Mouse (Mus musculus): ENCODE results near the gene Gucy2g. TPM values are rescaled to one million over a fixed set of nuclear protein-coding genes. Genes with fewer than 3 reads are reported as not detected.
A peak's percentile ranks its signal among the peaks of the same experiment; 100 is the strongest.

Gucy2g gene
- polyA plus RNA-seq, 1 experiment from 2014 or later, result not detected

DNA sequence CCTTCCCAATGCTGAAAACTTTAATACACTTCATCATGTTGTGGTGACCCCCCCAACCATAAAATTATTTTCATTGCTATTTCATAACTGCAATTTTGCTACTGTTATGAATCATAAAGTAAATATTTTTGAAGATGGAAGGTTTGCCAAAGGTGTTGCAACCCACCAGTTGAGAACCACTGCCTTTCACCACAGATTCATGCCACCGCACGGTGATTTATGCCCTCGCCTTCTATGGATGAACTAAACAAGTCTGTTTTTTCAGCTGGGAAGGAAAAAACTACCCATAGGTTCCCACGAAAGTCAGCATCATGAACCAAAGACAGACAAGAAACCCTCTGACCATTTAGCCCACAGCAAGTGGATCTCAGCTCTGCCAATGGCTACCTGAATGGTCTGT is 24.2 kb downstream of the Gucy2g start:
- Histone ChIP-seq H3K9me3 (no peaks in the 10 kb centered on the region), H3K4me3 (no peak overlapping the region), H3K4me1 (peaks cover 17% of the 10 kb centered on the region), H3K36me3 (no peaks in the 10 kb centered on the region), H3K27ac (no peak overlapping the region), H3K27me3 (ENCODE audit: insufficient read depth, poor library complexity, severe bottlenecking) (no peaks in the 10 kb centered on the region)
- no peak for DNase-seq (ENCODE audit: low spot score)
- 88% methylated on average over 4 of the region's 4 CpGs for WGBS

GRCm38 (mm10) chr19:55213617-55214340 is 27.3 kb downstream of the Gucy2g start:
- 77% methylated on average over 12 of the region's 12 CpGs for WGBS

DNA sequence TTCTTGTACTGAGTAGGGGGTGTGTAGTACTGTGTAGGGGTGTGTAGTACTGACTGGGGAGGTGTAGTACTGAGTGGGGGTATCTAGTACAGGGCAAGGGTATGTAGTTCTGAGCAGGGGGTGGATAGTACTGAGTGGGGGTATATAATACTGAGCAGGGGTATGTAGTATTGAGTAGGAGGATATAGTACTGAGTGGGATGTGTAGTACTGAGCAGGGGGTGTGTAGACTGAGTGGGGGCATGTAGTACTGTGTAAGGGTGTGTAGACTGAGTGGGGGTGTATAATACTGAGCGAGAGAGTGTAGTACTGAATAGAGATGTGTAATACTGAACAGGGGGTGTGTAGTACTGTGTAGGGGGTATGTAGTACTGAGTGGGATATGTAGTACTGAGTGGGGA is 29.3 kb downstream of the Gucy2g start:
- DNase-seq (ENCODE audit: low spot score), result no peak

More at GRCm38 (mm10) chr19:55213617-55214340, 27.3 kb downstream of the Gucy2g start:
- Histone ChIP-seq H3K9me3 (no peaks in the 10 kb centered on the region), H3K27me3 (ENCODE audit: insufficient read depth, poor library complexity, severe bottlenecking) (no peaks in the 10 kb centered on the region), H3K36me3 (no peaks in the 10 kb centered on the region), H3K27ac (no peak overlapping the region), H3K4me3 (no peak overlapping the region), H3K4me1 (peaks cover 12% of the 10 kb centered on the region)
- DNase-seq (ENCODE audit: low spot score), result no peak

DNA sequence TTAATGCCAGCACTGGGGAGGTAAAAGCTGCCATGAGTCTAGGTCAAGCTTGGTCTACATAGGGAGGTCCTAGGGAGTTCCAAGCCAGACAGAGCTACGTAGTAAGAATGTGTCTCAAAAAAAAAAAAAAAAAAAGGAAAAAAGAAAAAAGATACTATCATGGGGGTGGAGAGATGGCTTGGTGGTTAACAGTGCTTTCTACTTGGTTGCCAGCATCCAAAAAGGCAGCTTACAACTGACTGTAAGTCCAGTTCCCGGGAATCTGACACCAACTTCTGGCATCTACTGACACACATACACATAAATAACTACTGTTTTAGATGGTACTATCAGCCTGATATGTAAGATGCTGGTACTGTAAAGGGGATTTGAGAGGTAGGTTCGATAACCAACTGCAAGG is 32.0 kb downstream of the Gucy2g start:
- WGBS, result 76% methylated on average over 3 of the region's 3 CpGs
- Histone ChIP-seq H3K27ac (no peak overlapping the region), H3K4me3 (no peak overlapping the region)

More for the DNA sequence above, 29.3 kb downstream of the Gucy2g start:
- Histone ChIP-seq H3K9me3 (no peaks in the 10 kb centered on the region), H3K27ac (no peak overlapping the region), H3K27me3 (ENCODE audit: insufficient read depth, poor library complexity, severe bottlenecking) (0 out of 2 replicates have a peak, but pooled peaks cover 8% of the 10 kb centered on the region), H3K4me3 (no peak overlapping the region), H3K36me3 (no peaks in the 10 kb centered on the region), H3K4me1 (no peaks in the 10 kb centered on the region)
- 70% methylated on average over 1 of the region's 1 CpGs for WGBS

GRCm38 (mm10) chr19:55208654-55209053 is 32.4 kb downstream of the Gucy2g start:
- DNase-seq (ENCODE audit: low spot score), result no peak

More for the DNA sequence above, 32.0 kb downstream of the Gucy2g start:
- H3K9me3 ChIP-seq, result no peaks in the 10 kb centered on the region
- H3K4me1 ChIP-seq, result no peaks in the 10 kb centered on the region
- DNase-seq (ENCODE audit: low spot score), result no peak
- peaks cover 17% of the 10 kb centered on the region; the same call in 1 of the 2 replicates for H3K27me3 ChIP-seq (ENCODE audit: insufficient read depth, poor library complexity, severe bottlenecking)
- H3K36me3 ChIP-seq, result no peaks in the 10 kb centered on the region

GRCm38 (mm10) chr19:55207746-55208538 is 33.1 kb downstream of the Gucy2g start:
- Histone ChIP-seq H3K4me3 (no peak overlapping the region), H3K27ac (no peak overlapping the region), H3K4me1 (no peaks in the 10 kb centered on the region), H3K9me3 (no peaks in the 10 kb centered on the region), H3K27me3 (ENCODE audit: insufficient read depth, poor library complexity, severe bottlenecking) (peaks cover 17% of the 10 kb centered on the region; the same call in 1 of the 2 replicates), H3K36me3 (no peaks in the 10 kb centered on the region)
- no peak for DNase-seq (ENCODE audit: low spot score)
- WGBS, result 56% methylated on average over 25 of the region's 25 CpGs

More at GRCm38 (mm10) chr19:55208654-55209053, 32.4 kb downstream of the Gucy2g start:
- Histone ChIP-seq H3K36me3 (no peaks in the 10 kb centered on the region), H3K9me3 (no peaks in the 10 kb centered on the region), H3K4me1 (no peaks in the 10 kb centered on the region), H3K27ac (no peak overlapping the region), H3K4me3 (no peak overlapping the region), H3K27me3 (ENCODE audit: insufficient read depth, poor library complexity, severe bottlenecking) (peaks cover 17% of the 10 kb centered on the region; the same call in 1 of the 2 replicates)
- 69% methylated on average over 4 of the region's 4 CpGs for WGBS

- H3K27ac ChIP-seq, result no peak overlapping the region
- H3K4me1 ChIP-seq, result no peaks in the 10 kb centered on the region
- no peaks in the 10 kb centered on the region for H3K36me3 ChIP-seq
- 45% methylated on average over 6 of the region's 6 CpGs for WGBS
- H3K4me3 ChIP-seq, result no peak overlapping the region
- H3K9me3 ChIP-seq, result no peaks in the 10 kb centered on the region
- peaks cover 17% of the 10 kb centered on the region; the same call in 1 of the 2 replicates for H3K27me3 ChIP-seq (ENCODE audit: insufficient read depth, poor library complexity, severe bottlenecking)
- no peak for DNase-seq (ENCODE audit: low spot score)
These were observed 33.8 kb downstream of the Gucy2g start for GRCm38 (mm10) chr19:55207205-55207604.

DNA sequence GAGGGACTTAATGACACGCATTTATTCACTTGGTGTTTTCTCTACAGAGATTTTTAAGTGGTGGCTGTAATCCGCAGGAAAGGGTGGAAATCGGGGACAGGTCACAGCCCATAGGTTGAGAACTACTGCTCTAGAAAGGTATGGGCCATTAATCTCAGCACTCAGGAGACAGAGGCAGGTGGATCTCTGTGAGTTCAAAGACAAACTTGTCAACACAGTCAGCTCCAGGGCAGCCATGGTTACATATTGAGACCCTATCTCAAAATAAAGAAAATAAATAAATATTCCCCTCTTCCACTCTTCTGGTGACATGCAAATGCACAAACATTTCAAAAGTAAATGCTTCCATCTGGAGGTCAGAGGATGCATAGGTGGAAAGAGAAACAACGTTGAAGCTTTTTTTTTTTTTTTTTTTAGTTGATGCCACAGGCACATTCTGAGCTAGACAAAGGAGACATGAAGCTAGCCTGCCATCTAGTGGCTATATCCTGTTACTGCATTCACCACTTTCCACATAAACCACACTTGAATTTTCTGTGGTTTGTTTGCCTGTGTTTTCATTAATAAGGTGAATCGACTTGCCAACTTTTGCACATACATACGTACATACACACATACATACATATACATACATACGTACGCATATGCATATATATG is 34.4 kb downstream of the Gucy2g start:
- Histone ChIP-seq H3K27me3 (ENCODE audit: insufficient read depth, poor library complexity, severe bottlenecking) (peaks cover 17% of the 10 kb centered on the region; the same call in 1 of the 2 replicates), H3K36me3 (no peaks in the 10 kb centered on the region), H3K4me3 (no peak overlapping the region), H3K4me1 (no peaks in the 10 kb centered on the region), H3K9me3 (no peaks in the 10 kb centered on the region), H3K27ac (no peak overlapping the region)
- no peak for DNase-seq (ENCODE audit: low spot score)
- WGBS, result 38% methylated on average over 8 of the region's 8 CpGs

- Histone ChIP-seq H3K4me3 (peak overlapping the region; percentile 44; the same call in 1 of the 2 replicates), H3K4me1 (peaks cover 5% of the 10 kb centered on the region; the same call in 1 of the 2 replicates)
- 36% methylated on average over 5 of the region's 5 CpGs for WGBS
These were observed 42.7 kb downstream of the Gucy2g start for GRCm38 (mm10) chr19:55198303-55198702.

GRCm38 (mm10) chr19:55195574-55195973 is 45.5 kb downstream of the Gucy2g start:
- H3K4me3 ChIP-seq, result no peak overlapping the region
- H3K9me3 ChIP-seq, result no peaks in the 10 kb centered on the region
- H3K27ac ChIP-seq, result no peak overlapping the region
- no peaks in the 10 kb centered on the region for H3K36me3 ChIP-seq
- WGBS, result 87% methylated on average over 3 of the region's 3 CpGs
- peaks cover 8% of the 10 kb centered on the region; the same call in 1 of the 2 replicates for H3K4me1 ChIP-seq
- H3K27me3 ChIP-seq (ENCODE audit: insufficient read depth, poor library complexity, severe bottlenecking), result peaks cover 9% of the 10 kb centered on the region
- DNase-seq (ENCODE audit: low spot score), result no peak

More at GRCm38 (mm10) chr19:55198303-55198702, 42.7 kb downstream of the Gucy2g start:
- Histone ChIP-seq H3K27me3 (ENCODE audit: insufficient read depth, poor library complexity, severe bottlenecking) (peaks cover 5% of the 10 kb centered on the region), H3K9me3 (no peaks in the 10 kb centered on the region), H3K27ac (peak overlapping the region; percentile 62), H3K36me3 (no peaks in the 10 kb centered on the region)
- peak; percentile 89 for DNase-seq (ENCODE audit: low spot score)

DNA sequence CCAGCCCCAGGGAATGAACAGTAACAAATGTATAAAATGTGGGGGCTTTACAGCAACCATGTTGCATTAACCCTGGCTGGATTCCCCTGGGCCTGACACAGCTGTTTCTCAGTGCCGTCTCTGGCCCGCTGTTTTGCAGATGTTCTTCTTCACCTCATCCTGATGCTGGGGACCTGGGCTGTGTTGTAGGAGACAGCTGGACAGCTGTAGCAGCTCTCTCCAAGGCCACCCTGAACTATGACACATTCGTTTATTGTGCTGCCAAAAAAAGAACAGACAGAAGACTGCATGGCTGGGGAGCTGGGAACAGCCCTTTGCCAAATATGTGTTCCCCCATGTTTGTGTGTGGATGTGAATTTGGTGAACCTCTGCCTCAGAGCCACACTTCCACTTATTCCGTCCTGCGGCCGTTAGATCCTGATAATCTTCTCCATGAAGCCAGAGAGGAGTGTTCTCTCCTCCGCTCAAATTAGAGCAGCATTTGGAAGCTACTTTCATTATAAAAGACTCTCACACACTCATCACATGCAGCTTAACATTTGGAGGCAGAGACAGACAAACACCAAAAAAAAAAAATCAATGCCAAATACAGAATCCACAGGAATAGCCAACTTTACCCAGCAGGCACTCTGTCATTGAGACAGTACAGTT is 46.4 kb downstream of the Gucy2g start:
- Histone ChIP-seq H3K4me3 (no peak overlapping the region), H3K27ac (no peak overlapping the region), H3K9me3 (no peaks in the 10 kb centered on the region), H3K27me3 (ENCODE audit: insufficient read depth, poor library complexity, severe bottlenecking) (peaks cover 9% of the 10 kb centered on the region), H3K36me3 (no peaks in the 10 kb centered on the region), H3K4me1 (peaks cover 13% of the 10 kb centered on the region; the same call in 1 of the 2 replicates)
- DNase-seq (ENCODE audit: low spot score), result no peak
- WGBS, result 74% methylated on average over 7 of the region's 7 CpGs

- no peak overlapping the region for H3K27ac ChIP-seq
- WGBS, result 75% methylated on average over 11 of the region's 11 CpGs
- H3K4me3 ChIP-seq, result no peak overlapping the region
- H3K9me3 ChIP-seq, result no peaks in the 10 kb centered on the region
- H3K27me3 ChIP-seq (ENCODE audit: insufficient read depth, poor library complexity, severe bottlenecking), result peaks cover 4% of the 10 kb centered on the region; the same call in 1 of the 2 replicates
- H3K4me1 ChIP-seq, result peaks cover 13% of the 10 kb centered on the region; the same call in 1 of the 2 replicates
- no peak for DNase-seq (ENCODE audit: low spot score)
- no peaks in the 10 kb centered on the region for H3K36me3 ChIP-seq
These were observed 47.2 kb downstream of the Gucy2g start for GRCm38 (mm10) chr19:55193717-55194394.

All from heart, embryonic 10.5 days (tissue).